ENCODE assay signal across 20 mouse cellular contexts in genomic region chr4:150340796-150341525, GRCm38 (mm10). TPM values are rescaled to one million over a fixed set of nuclear protein-coding genes. Genes with fewer than 3 reads are reported as not detected.
A peak's percentile ranks its signal among the peaks of the same experiment; 100 is the strongest.
DNase-seq lines count a peak whose midpoint lies in the region; ATAC-seq lines count a peak whose summit lies in the region.
"Had no signal": no experiment of that assay in that cellular context is flagged by ENCODE, and none has a peak within 500 bp of the region (broad histone marks: within the 10 kb centered on the region; RNA-seq: fewer than 3 reads in every experiment).

No protein-coding gene starts in this region.

- H3K4me1 ChIP-seq in liver, embryonic 12.5 days = peaks cover 23% of the 10 kb centered on the region
- H3K4me1 ChIP-seq: heart, embryonic 10.5 days had no signal

- 61% methylated on average over 6 of the region's 6 CpGs for WGBS in liver, embryonic 12.5 days (ENCODE audit: insufficient replicate concordance)

- DNase-seq in liver = no peak
- no peak for DNase-seq in adrenal gland, postnatal 10 days
- no peak for DNase-seq in heart, adult 9 months (ENCODE audit: low spot score in 2 of 2)
- DNase-seq: adrenal gland, postnatal 25 days; cerebellum, adult 8-10 months; cerebellum, postnatal 14 days; gastrocnemius, postnatal 14 days; heart, postnatal 10 days had no signal

- ATAC-seq in liver, embryonic 12.5 days = no peak
- ATAC-seq in common myeloid progenitor, adult 5-6 weeks (replicated peaks; ENCODE audit: low read depth, poor library complexity, severe bottlenecking) = peak; percentile 36; the same call in 1 of the 2 replicates
- peak; percentile 78 for ATAC-seq in megakaryocyte, adult 5-6 weeks (ENCODE audit: poor library complexity, severe bottlenecking)
- ATAC-seq: CD4-positive, CD25-positive, alpha-beta regulatory T cell, adult 4 months; forebrain, embryonic 16.5 days; hindbrain, postnatal 0 days; intestine, embryonic 16.5 days had no signal

- no peaks in the 10 kb centered on the region for H3K9me3 ChIP-seq in liver, embryonic 12.5 days (replicated peaks)
- H3K9me3 ChIP-seq: embryonic facial prominence, embryonic 12.5 days; forebrain, embryonic 12.5 days; G1E; heart, embryonic 10.5 days; hindbrain, embryonic 13.5 days had no signal

- peak overlapping the region; percentile 26; the same call in 1 of the 2 replicates for H3K27ac ChIP-seq in liver, embryonic 12.5 days
- H3K27ac ChIP-seq: embryonic facial prominence, embryonic 12.5 days; forebrain, embryonic 12.5 days; heart, embryonic 10.5 days; hindbrain, postnatal 0 days had no signal

- H3K36me3 ChIP-seq in liver, embryonic 12.5 days = no peaks in the 10 kb centered on the region
- H3K36me3 ChIP-seq: embryonic facial prominence, embryonic 12.5 days; forebrain, embryonic 12.5 days; hindbrain, embryonic 13.5 days had no signal

- H3K9ac ChIP-seq in liver, embryonic 12.5 days = no peak overlapping the region
- H3K9ac ChIP-seq: embryonic facial prominence, embryonic 12.5 days; forebrain, embryonic 12.5 days; hindbrain, embryonic 13.5 days had no signal

- no peak overlapping the region for H3K4me2 ChIP-seq in liver, embryonic 12.5 days
- H3K4me2 ChIP-seq: embryonic facial prominence, embryonic 12.5 days; forebrain, embryonic 12.5 days; hindbrain, embryonic 13.5 days had no signal

- no peaks in the 10 kb centered on the region for H3K27me3 ChIP-seq in liver, embryonic 12.5 days (replicated peaks)
- H3K27me3 ChIP-seq: embryonic facial prominence, embryonic 12.5 days; hindbrain, embryonic 13.5 days had no signal

- no peak overlapping the region for H3K4me3 ChIP-seq in liver, embryonic 12.5 days
- H3K4me3 ChIP-seq: embryonic facial prominence, embryonic 12.5 days; forebrain, embryonic 12.5 days; heart, embryonic 10.5 days; hindbrain, embryonic 13.5 days had no signal

RNA-seq across cellular contexts. Expression of gene Rere, which starts 59.5 kb away (rescaled TPM):
- polyA plus RNA-seq in liver, embryonic 12.5 days (2016; fragmentation: Nextera tagmentation; extraction: Ambion mirVana) = 11.6 and 12.8 TPM in 2 replicates
- 21.2 and 45.1 TPM in 2 replicates for total RNA-seq in common myeloid progenitor, adult 5-6 weeks (2017)
- total RNA-seq in megakaryocyte, adult 5-6 weeks (2015) = 60.3 and 65.8 TPM in 2 replicates
- 16.3 and 19.1 TPM in 2 replicates for total RNA-seq in megakaryocyte, adult 5-6 weeks (2017)
- total RNA-seq in adrenal gland, postnatal 10 days (2021) = 100 to 1,000 TPM in 1 of 2 experiments, 10 to 100 TPM in 1; 85.3 to 118 TPM
